Mouse (Mus musculus): ENCODE data around the gene Mlph. TPM values are rescaled to one million over a fixed set of nuclear protein-coding genes. Genes with fewer than 3 reads are reported as not detected.

The Mlph gene
- polyA plus RNA-seq, 1 experiment from 2014 or later: 0.09 TPM

DNA sequence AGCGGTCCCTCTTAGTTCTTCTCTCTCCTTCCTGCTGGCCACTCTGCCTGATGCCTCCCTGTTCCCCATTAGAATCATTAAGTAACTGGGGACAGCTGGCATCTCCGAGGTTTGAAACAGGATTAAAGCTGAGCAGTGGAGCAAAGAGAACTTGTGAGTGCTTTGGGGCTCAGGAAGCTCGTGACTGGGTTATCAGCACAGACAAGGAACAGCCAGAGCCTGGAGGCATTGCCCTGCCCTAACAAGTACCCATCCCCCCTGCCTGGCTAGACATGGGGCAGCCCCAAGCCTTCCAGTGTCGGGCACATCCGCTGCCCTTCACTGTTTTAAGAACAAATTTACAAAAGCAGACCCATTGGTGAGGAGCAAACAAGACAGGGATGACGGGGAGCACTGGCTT is 2.6 kb downstream of the Mlph start:
- ATAC-seq: no peak
- 53% methylated on average over 6 of the region's 6 CpGs for WGBS
- H3K27ac ChIP-seq: no peak overlapping the region

GRCm38 (mm10) chr1:90921687-90922086 is 6.8 kb downstream of the Mlph start:
- Histone ChIP-seq H3K27ac (no peak overlapping the region), H3K9ac (no peak overlapping the region), H3K9me3 (replicated peaks) (peaks cover 6% of the 10 kb centered on the region; the same call in 1 of the 2 replicates), H3K4me3 (no peak overlapping the region), H3K4me2 (no peak overlapping the region), H3K36me3 (ENCODE audit: poor library complexity, severe bottlenecking) (no peaks in the 10 kb centered on the region), H3K27me3 (no peaks in the 10 kb centered on the region), H3K4me1 (no peaks in the 10 kb centered on the region)
- no peak for ATAC-seq
- 93% methylated on average over 9 of the region's 9 CpGs for WGBS

More for the DNA sequence above, 2.6 kb downstream of the Mlph start:
- Histone ChIP-seq H3K4me1 (peaks cover 8% of the 10 kb centered on the region; the same call in 1 of the 2 replicates), H3K9ac (no peak overlapping the region), H3K9me3 (replicated peaks) (peaks cover 6% of the 10 kb centered on the region; the same call in 1 of the 2 replicates), H3K36me3 (ENCODE audit: poor library complexity, severe bottlenecking) (no peaks in the 10 kb centered on the region), H3K27me3 (peaks cover 18% of the 10 kb centered on the region), H3K4me2 (no peak overlapping the region), H3K4me3 (no peak overlapping the region)

- Histone ChIP-seq H3K4me2 (no peak overlapping the region), H3K9ac (no peak overlapping the region), H3K4me1 (peaks cover 8% of the 10 kb centered on the region), H3K27ac (no peak overlapping the region), H3K36me3 (ENCODE audit: poor library complexity, severe bottlenecking) (no peaks in the 10 kb centered on the region), H3K4me3 (no peak overlapping the region), H3K27me3 (peaks cover 11% of the 10 kb centered on the region), H3K9me3 (replicated peaks) (no peaks in the 10 kb centered on the region)
- ATAC-seq: no peak
- 78% methylated on average over 4 of the region's 4 CpGs for WGBS
Measured at GRCm38 (mm10) chr1:90926030-90926429, 11.1 kb downstream of the Mlph start.

DNA sequence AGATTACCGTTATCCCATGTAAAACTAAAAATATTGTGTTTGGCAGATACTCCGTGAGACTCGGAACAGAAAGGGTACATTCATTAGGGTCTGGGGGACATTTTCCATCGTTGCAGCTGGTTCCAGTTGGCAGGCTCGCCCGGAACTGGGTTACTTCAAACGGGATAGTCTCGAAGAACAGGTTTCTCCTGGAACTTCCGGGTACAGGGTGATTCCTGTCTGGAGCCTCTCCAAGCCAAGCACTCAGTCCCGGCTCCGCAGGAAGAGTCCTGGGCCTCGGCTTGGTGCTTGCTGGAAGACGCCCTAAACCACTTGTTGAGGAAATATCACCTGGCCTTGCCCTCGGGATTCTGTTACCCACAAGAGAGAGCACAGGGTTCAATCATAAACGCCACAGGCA is 12.4 kb downstream of the Mlph start:
- Histone ChIP-seq H3K4me2 (no peak overlapping the region), H3K4me3 (no peak overlapping the region), H3K9ac (no peak overlapping the region), H3K27me3 (peaks cover 11% of the 10 kb centered on the region), H3K4me1 (peaks cover 8% of the 10 kb centered on the region), H3K27ac (no peak overlapping the region), H3K9me3 (replicated peaks) (no peaks in the 10 kb centered on the region), H3K36me3 (ENCODE audit: poor library complexity, severe bottlenecking) (no peaks in the 10 kb centered on the region)
- no peak for ATAC-seq
- 56% methylated on average over 15 of the region's 15 CpGs for WGBS

- no peaks in the 10 kb centered on the region for H3K9me3 ChIP-seq (replicated peaks)
- ATAC-seq: peak; percentile 27; the same call in 1 of the 2 replicates
- peaks cover 11% of the 10 kb centered on the region for H3K27me3 ChIP-seq
- under 1% methylated on average over 22 of the region's 23 CpGs for WGBS
- no peaks in the 10 kb centered on the region for H3K36me3 ChIP-seq (ENCODE audit: poor library complexity, severe bottlenecking)
- H3K4me2 ChIP-seq: peak overlapping the region; percentile 55
- H3K9ac ChIP-seq: no peak overlapping the region
- peaks cover 8% of the 10 kb centered on the region for H3K4me1 ChIP-seq
- no peak overlapping the region for H3K27ac ChIP-seq
- peak overlapping the region; percentile 24 for H3K4me3 ChIP-seq
Measured at GRCm38 (mm10) chr1:90927929-90928574, 13.2 kb downstream of the Mlph start.

DNA sequence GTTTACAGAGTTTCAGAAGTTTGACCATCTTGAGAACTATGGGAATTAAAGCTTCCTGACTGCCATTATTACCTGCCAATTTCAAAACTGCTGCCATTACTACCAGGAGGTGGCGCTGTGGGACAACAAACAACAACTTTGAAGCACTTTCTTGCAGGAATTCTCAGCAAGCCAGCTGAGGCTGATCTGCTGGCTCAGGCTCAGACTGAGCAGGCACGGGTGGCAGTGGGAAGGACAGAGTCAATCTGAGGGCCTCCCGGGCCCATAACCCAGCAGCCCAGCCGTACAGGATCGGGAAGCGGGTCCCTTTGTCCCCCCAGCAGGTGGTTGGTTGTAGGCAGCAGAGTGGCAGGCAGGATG is 13.7 kb downstream of the Mlph start:
- WGBS: 6% methylated on average over 6 of the region's 6 CpGs
- Histone ChIP-seq H3K4me3 (no peak overlapping the region), H3K4me1 (peaks cover 8% of the 10 kb centered on the region), H3K9me3 (replicated peaks) (no peaks in the 10 kb centered on the region), H3K4me2 (peak overlapping the region; percentile 55), H3K36me3 (ENCODE audit: poor library complexity, severe bottlenecking) (no peaks in the 10 kb centered on the region), H3K27me3 (peaks cover 11% of the 10 kb centered on the region), H3K9ac (no peak overlapping the region), H3K27ac (no peak overlapping the region)
- no peak; the same call in 1 of the 2 replicates for ATAC-seq

GRCm38 (mm10) chr1:90933001-90933400 is 18.1 kb downstream of the Mlph start:
- 0 out of 2 replicates have a peak, but pooled peaks have one; percentile 30 for ATAC-seq
- Histone ChIP-seq H3K27me3 (peaks cover 4% of the 10 kb centered on the region), H3K27ac (no peak overlapping the region), H3K4me3 (no peak overlapping the region), H3K4me1 (peaks cover 4% of the 10 kb centered on the region), H3K9me3 (replicated peaks) (no peaks in the 10 kb centered on the region), H3K36me3 (ENCODE audit: poor library complexity, severe bottlenecking) (no peaks in the 10 kb centered on the region), H3K9ac (no peak overlapping the region), H3K4me2 (no peak overlapping the region)
- 70% methylated on average over 5 of the region's 5 CpGs for WGBS

DNA sequence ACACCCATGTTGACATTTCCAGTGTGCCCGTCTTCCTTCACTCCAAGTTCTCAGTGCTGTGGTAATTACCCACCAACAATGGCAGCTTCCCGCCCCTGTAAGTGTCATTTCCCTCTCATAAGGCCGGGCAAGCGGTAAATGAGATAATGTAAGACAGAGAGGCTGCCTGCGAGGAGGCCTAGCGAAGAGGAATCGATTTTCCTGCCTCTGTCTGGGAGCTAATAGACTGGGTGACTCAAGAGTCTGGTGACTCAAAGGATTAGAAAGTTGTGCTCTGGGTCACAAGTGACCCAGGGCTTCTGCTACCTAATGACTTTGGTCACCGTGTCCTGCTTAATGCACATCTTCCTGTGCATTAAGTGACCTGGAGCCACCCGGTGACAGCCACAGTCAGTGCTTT is 22.1 kb downstream of the Mlph start:
- Histone ChIP-seq H3K27ac (no peak overlapping the region), H3K27me3 (no peaks in the 10 kb centered on the region), H3K4me2 (no peak overlapping the region), H3K36me3 (ENCODE audit: poor library complexity, severe bottlenecking) (no peaks in the 10 kb centered on the region), H3K4me1 (no peaks in the 10 kb centered on the region), H3K4me3 (no peak overlapping the region), H3K9ac (no peak overlapping the region), H3K9me3 (replicated peaks) (no peaks in the 10 kb centered on the region)
- ATAC-seq: no peak
- 63% methylated on average over 9 of the region's 9 CpGs for WGBS

DNA sequence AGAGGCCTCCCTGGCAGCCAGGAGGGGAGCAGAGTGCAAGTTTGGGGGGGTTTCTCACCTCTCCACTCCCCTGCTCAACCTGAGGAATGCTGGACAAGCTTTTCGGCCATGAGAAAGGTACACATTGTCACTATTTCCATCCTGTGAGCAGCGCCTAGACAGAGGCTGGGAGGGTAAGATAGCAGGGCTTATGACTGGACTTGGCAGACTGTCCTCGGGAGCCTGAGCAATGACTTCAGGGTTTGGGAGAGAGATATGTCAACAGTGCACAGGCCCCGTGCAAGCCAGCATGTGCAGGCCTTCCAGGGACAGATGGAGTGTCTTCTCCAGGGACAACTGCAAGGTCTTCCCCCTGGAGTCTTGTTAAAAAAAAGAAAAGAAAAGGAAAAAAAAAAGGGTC is 25.1 kb downstream of the Mlph start:
- H3K27me3 ChIP-seq: no peaks in the 10 kb centered on the region
- no peaks in the 10 kb centered on the region for H3K9me3 ChIP-seq (replicated peaks)
- no peak overlapping the region for H3K4me2 ChIP-seq
- 84% methylated on average over 4 of the region's 4 CpGs for WGBS
- no peaks in the 10 kb centered on the region for H3K36me3 ChIP-seq (ENCODE audit: poor library complexity, severe bottlenecking)
- no peak overlapping the region for H3K4me3 ChIP-seq
- ATAC-seq: no peak
- no peak overlapping the region for H3K27ac ChIP-seq
- no peak overlapping the region for H3K9ac ChIP-seq
- no peaks in the 10 kb centered on the region for H3K4me1 ChIP-seq

DNA sequence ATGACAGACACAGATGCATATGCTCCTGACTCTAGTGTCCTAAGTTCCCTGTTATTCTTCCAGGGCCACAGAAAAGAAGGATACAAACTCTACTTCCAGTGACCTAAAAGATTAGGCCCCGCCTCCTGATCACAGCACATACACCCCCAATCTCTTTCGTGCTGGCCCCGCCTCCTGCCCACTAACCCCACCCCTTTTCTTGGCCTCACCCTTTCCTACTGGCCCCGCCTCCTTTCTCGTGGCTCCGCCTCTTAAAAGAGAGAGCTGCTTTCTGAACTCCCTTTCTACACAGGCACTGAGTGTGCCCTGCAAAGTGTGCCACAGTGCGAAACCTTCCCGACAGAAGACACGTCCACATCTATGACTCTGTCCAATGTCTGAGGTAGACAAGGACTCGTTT is 30.3 kb downstream of the Mlph start:
- ATAC-seq: no peak
- Histone ChIP-seq H3K4me3 (no peak overlapping the region), H3K27me3 (no peaks in the 10 kb centered on the region), H3K36me3 (ENCODE audit: poor library complexity, severe bottlenecking) (no peaks in the 10 kb centered on the region), H3K9ac (no peak overlapping the region), H3K27ac (no peak overlapping the region), H3K9me3 (replicated peaks) (no peaks in the 10 kb centered on the region), H3K4me1 (no peaks in the 10 kb centered on the region), H3K4me2 (no peak overlapping the region)
- 57% methylated on average over 10 of the region's 10 CpGs for WGBS

DNA sequence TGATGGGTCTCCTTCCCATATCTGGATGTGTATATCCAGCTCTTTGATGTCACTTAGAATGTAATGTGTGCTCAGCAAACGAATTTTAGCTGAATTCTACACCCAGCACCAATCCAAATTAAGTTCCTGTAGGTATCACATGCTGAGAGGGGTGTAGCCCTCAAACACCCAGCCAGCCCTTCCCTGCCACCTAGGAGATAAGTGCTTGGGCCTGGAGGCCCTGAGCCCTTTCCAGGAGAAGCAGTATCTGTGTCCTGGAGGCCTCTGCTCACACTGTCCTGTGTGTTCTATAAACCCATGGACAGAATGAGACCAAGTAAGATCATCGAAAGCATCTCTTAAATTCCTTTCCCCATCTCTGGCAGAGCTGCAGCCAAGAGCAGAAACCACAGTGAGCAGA is 32.4 kb downstream of the Mlph start:
- no peak for ATAC-seq
- H3K4me1 ChIP-seq: no peaks in the 10 kb centered on the region
- 74% methylated on average over 2 of the region's 2 CpGs for WGBS

GRCm38 (mm10) chr1:90949309-90949708 is 34.4 kb downstream of the Mlph start:
- Histone ChIP-seq H3K9ac (no peak overlapping the region), H3K36me3 (ENCODE audit: poor library complexity, severe bottlenecking) (no peaks in the 10 kb centered on the region), H3K27me3 (no peaks in the 10 kb centered on the region), H3K9me3 (replicated peaks) (no peaks in the 10 kb centered on the region), H3K4me2 (no peak overlapping the region), H3K27ac (no peak overlapping the region), H3K4me3 (no peak overlapping the region), H3K4me1 (no peaks in the 10 kb centered on the region)
- WGBS: 84% methylated on average over 9 of the region's 9 CpGs
- no peak for ATAC-seq

More for the DNA sequence above, 32.4 kb downstream of the Mlph start:
- Histone ChIP-seq H3K27me3 (no peaks in the 10 kb centered on the region), H3K9me3 (replicated peaks) (no peaks in the 10 kb centered on the region), H3K9ac (no peak overlapping the region), H3K27ac (no peak overlapping the region), H3K4me2 (no peak overlapping the region), H3K36me3 (ENCODE audit: poor library complexity, severe bottlenecking) (no peaks in the 10 kb centered on the region), H3K4me3 (no peak overlapping the region)

GRCm38 (mm10) chr1:90951670-90952069 is 36.8 kb downstream of the Mlph start:
- Histone ChIP-seq H3K27me3 (no peaks in the 10 kb centered on the region), H3K9ac (no peak overlapping the region), H3K9me3 (replicated peaks) (no peaks in the 10 kb centered on the region), H3K4me3 (no peak overlapping the region), H3K4me2 (no peak overlapping the region), H3K36me3 (ENCODE audit: poor library complexity, severe bottlenecking) (no peaks in the 10 kb centered on the region), H3K27ac (no peak overlapping the region), H3K4me1 (no peaks in the 10 kb centered on the region)
- WGBS: 82% methylated on average over 7 of the region's 7 CpGs
- ATAC-seq: no peak

Data from forebrain, embryonic 13.5 days (tissue).